Mouse (Mus musculus) WW6 (cell line): ENCODE data around the gene Jhy.

ENCODE experiments used
- DNase-seq: peaks from one replicate; pipeline ENCODE4 v3.0.0-alpha.2; 2013; ENCODE audit warnings: low read depth, low spot score

Gene Jhy

DNA sequence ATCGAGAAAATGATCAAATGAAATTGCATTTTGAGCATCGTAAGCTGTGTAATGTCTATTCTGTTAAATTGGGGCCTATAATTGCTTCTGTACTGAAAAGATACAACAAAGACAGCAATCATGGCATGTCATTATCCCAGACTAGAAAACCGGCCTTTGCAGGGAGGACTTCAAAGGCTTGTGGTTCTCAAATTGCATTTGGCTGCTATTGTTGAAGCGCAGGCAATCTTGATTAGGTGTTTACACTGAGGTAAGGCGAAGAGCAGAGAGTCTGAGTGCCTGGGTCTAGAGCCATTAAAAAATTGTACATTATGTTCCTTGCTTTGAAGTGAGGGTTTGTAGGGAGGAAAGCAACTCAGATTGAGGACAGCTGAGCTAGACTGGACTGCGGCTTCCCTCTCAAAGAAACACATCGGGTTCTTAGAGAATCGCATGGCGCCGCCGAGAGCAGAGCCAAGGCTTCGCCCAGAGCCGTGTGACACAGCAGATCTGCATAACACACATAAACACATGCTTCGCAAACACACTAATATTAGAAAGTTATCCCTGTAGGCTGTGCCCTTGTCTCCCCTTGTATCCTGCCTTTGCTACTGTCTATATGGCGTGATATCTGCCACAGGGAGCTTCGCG lies 36.5 kb downstream of the Jhy start:
- no peak for DNase-seq

DNA sequence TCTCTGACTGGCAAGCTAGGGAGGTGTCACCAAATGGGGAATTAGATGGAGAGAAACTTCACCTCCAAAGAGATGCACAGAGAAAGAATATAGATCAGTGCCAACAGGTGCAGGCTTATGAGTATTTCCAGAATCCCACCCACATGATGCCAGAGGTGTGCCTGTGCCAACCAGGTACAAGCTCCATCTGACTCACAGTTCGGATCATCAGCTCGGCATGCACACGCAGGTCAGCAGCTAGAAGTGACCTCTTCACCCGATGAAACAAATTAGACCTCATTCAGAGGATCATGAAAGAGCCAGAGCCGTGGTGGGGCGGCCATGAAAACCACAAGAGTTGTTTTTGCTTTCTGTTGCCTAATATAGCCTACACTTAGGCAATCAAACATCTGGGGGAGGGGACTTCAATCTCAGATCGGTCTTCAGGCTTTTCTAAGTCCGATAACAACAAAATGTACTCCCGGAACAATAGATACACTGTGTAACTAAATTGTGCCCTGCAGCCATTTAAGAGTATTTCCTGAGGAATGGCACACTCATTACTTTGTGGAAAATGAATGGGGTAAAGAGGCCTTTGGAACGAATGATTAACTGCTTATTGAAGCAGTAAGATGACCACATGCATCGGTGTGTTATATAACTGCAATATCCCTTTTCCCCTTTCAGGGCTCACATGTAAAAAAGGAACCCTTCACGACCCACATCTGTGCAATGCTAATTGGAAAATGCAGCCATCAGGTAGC lies 45.9 kb downstream of the Jhy start:
- no peak for DNase-seq

DNA sequence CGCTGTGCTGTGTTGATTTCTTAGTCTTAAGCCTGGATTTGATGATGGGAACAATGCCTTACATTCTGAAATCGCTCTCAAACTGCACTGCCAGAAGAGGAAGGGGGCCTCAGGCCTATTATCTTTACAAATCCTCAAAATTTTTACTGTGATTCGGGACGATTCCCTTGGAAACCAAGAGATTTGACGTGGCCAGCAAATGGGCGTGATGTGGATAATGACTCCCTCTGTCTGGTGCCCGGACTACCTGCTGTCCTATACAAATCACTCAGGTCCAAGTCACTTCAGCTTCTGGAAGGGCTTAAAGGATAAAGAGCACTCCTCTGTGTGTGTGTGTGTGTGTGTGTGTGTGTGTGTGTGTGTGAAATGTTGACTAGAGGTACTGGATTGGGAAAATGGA lies 55.0 kb downstream of the Jhy start:
- DNase-seq, result no peak

DNA sequence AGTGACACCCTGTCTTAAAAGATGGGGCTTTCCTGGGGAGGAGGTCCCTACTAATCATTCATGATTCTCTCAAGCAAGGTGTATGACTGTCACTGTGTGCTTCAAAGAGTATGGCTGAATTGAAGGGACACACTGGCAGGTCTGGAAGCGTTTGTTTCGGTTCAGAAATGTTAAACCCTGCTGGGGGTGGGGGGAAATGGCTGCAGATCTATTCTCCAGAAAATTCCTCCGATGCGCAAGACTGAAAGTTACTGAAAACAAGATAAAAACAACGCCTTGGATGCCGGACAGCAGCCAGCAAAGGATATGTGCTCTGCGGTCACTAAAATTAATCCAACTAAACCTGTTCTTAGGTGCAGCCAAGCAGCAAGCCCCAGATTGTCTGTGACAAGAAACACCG lies 55.5 kb downstream of the Jhy start:
- DNase-seq, result no peak

DNA sequence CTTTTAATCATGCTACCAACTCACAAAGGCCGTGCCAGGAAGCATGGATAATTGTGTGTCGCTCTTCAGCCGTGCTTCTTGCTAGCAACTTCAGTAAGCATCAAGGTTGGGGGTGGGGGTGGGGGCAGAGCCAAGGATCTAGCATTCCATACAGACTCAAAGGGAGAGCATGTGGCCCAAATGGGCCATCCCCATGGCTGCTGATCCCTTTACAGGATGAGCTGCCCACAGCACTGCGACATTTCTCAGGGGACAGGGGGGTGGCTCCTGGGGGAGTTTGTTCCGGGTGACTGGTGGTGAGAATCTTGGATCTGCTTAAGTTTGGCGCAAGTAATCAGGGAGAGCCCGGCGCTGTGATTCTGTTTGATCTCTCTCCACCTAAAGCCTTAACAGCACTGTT lies 56.5 kb downstream of the Jhy start:
- no peak for DNase-seq

DNA sequence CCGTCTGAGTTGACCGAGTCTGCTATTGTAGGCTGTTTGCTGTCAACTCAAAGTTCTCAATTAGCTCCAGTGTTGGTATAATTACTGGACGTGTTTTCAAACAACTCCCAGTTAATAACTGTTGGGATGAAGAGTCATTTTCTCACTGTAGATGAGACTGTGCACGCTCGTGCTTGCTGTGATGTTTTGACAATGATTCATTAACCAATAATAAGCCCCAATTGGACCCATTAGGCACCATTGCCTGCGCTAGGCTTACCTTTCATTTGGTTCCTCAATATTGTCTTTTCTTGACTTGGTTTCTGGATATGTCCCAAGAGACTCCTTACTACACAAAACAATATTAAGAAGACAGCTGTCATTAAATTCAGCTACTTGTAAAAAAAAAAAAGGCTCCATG lies 71.5 kb downstream of the Jhy start:
- no peak for DNase-seq

DNA sequence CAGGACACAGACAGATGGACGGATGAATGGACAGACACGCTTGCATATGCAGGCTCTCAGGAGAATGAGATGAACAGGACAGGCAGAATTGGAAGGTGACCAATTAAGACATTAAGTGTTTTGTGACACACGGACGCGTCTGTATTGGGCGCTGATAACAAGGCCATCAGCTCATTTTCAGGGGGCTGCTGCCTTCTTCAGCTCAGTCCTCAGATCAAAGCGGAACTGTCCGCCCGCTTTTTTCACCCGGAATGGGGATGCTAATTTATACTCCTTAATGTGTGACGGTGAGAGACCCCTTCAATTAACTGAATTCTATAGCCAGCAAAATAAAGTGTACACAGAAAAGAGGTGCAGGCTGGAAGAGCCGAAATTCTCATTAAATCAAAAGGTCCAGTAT lies 74.5 kb downstream of the Jhy start:
- DNase-seq, result no peak

DNA sequence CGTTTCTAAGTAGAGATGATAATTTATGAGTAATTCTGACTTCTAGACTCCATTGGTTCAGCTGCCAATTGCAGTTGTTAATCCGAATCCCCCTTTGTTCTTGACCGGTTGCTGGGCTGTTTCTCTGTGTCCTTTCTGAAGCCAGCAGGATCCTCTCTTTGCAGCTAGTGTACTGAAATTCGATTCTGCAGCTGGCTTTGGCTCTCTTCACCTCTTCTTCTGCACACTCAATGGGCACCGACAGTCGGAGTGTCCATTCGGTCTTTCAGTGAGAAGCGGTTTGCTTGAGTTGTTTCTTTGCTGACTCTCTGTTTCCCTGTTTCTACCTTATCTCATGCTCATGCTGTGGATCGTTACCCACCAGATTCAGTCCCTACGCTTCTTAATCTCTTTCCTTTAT lies 78.2 kb downstream of the Jhy start:
- no peak for DNase-seq

DNA sequence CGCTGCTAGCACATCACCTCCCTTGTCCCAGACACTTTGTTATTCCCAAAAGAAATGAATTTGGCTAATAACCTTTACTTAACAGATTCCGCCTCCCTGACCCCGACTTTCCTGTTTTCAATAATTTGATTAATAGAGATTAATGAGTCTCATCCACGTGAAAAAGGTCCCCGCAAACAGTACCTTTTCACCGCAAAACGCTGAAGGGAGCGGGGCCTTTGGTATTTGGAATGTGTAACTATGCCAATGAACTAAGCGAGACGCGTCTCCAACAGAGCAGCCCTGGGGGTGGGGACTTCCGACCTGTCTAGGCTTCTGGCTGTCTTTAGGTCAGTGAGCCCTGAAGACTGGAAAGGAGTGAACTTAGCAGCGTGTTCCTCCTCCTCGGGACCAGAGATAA lies 84.9 kb downstream of the Jhy start:
- no peak for DNase-seq

DNA sequence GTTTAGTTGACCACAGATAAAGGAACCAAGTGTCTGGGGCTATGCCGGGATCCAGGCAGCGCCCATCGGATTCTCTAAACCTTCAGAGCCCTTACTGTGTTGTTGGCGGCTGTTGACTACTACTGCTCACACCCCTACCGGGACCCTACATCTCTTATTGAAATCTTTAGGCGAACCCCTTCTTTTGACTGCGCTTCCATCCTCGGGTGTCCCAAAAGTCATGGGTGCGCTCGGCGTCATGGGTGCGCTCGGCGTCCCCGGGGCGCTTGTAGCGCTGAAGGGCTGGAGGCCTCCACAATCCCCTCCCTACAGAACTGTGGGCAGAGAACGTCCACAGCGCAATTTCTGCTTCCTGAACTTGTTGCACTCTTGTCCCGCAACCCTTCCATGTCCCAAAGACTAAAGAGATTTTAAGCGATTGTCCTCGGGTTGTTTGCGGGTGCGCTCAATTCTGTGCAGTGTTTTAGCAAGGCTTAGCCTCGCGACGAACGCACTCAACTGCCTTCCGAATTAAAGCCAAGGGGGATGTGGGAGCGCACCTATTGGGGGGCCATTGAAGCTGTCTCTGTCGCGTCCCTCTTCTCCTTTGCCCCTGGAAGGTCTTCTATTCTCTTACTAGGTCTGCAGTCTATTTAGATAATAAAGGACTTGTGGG lies 85.5 kb downstream of the Jhy start:
- DNase-seq, result no peak

DNA sequence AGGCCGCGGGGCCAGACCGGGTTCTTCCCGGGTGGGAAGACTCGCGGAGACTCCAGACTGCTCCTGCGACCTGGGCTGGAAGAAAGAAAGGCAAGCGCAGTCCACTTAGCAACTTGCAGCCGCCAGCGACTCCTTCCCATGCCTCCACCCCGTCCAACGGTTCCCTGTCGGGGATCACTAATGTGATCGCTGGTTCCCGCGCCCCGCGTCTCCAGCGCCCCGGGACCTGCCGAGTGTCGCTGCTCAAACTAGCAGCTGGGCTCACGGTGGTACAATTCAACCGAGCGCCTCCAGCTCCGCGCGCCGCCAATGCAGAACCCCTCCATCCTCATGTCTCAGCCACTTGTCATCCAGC lies 86.1 kb downstream of the Jhy start:
- no peak for DNase-seq

DNA sequence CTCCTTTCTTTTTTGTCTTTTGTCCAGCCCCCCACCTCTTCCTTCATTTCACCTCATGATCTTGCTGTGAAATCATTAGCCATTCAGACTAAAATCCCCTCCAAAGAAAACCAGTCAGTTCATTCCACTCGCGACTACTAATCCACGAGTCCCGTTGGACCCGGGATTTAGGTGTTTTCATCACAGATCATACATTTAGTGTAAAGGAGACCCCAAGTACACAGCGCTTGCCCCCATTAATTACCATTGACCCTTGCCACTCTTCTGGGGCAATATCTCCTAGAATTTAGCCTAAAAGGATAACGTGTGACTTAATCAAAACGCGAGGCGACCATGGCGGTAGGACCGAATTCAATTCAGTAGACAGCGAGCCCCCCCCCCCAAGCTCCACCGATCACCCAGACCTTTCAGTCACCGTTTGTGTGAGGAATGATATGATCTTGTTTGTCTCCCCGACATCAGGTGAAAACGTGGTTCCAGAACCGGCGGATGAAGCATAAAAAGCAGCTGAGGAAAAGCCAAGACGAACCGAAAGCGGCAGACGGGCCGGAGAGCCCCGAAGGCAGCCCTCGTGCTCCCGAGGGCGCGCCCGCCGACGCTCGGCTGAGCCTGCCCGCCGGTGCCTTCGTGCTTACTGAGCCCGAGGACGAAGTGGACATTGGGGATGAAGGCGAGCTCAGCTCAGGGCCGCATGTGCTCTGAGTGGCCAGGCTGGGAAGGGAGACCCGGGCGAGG lies 86.6 kb downstream of the Jhy start:
- no peak for DNase-seq

DNA sequence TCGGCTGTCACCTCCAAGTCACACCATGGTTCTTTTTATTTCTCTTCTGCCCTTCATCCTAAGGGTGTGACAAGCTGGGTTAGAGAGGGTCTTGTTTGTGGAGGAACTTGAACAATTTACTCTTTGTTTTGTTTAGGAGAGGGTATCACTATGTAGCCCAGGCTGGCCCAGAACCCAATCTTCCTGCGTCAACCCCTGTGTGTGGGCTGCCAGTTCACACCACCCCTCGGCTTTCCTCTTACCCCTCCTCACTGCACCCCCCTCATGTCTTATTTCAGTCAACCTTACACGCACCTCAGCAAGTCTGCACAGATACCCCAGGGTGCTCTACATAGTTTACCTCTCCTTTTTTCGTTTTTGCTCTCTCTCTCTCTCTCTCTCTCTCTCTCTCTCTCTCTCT lies 87.2 kb downstream of the Jhy start:
- no peak for DNase-seq

DNA sequence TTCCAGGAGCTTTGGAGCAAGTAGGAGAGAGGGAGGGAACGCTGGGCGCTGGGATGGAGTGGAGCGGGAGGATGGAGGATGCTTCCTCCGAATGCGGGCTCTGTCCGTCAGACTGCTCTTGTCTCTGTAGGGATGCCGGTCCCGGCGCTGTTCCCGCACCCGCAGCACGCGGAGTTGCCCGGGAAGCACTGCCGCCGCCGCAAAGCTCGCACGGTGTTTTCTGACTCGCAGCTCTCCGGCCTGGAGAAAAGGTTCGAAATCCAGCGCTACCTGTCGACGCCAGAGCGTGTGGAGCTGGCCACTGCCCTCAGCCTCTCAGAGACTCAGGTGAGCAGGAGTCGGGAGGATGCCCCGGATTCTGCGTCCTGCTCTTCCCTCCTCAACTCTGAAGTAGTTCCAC lies 87.8 kb downstream of the Jhy start:
- no peak for DNase-seq

DNA sequence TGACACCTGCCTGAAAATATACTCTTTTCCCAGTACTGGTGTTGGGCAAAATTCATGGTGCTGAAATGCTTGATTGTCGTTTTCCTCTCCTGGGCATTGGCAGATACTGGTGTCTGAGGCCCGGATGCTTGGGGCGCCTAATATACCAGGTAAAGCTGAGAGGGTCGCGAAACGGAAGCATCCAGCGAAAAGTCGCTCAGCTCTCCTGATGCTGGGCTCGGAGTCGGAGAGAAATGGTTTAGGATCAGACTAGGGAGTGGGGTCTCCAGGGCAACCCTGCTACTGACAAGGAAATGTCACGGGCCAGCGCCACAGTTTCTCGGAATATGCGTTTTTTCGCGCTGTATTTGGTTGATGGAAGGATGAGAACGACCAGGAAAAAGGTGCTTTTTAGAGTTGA lies 88.5 kb downstream of the Jhy start:
- no peak for DNase-seq

DNA sequence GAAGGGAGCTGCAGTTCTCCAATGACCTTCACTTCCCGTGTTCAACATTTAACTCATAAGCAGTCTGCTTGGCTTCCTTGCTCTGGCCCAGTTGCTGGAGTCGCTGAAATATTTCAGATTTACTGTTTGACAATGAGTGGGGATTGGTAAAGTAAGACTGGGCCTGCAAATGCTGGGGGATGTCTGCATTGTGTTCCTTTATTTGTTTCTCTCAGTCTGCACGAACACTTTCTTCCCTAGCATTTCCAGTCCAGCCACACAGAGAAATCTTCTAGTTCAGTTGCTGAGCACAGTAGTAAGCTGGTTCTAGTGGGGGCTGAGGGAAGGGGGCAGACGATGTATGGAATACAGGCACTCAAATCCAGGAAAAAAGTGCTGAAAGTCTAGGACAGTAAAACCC lies 89.0 kb downstream of the Jhy start:
- DNase-seq, result no peak

DNA sequence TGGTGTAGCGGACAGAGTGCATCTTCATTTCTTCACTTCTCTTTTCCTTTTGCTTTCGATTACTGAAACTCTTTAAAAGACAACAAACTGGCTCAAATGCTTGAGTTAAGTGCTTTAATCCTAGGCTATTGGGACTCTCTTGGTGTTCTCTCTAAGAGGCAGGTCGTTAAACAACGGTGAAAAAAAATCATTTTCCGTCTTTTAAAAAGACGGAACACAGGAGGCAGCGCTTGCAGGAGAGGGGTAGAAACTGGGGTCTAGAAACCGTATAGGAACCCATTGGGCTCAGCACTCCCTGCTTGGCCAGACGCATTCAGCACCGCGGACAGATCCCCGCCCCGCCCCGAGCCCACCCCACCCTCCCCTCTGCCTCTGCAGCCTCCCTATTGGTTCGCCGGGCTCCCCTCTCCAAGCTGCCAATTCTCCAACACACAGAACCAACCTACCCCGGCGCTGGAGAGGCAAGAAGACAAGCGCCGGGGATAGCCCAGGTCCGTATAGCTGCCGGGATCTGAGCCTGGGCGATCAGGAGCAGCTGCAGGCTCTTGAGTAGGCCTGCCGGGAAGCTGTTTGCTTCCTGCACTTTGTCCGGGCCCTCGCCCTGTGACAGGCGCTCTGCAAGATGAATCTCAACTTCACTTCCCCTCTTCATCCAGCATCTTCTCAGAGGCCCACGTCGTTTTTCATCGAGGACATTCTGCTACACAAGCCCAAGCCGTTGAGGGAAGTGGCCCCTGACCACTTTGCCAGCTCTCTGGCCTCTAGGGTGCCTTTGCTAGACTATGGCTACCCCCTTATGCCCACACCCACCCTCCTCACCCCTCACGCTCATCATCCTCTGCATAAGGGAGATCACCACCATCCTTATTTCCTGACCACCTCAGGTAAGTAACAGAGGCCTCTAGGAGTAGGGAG lies 90.1 kb downstream of the Jhy start, which contains the start of gene Bsx:
Gene Bsx, plus strand, starts transcription at position 572 of the 915 bp plus-strand sequence.
- no peak for DNase-seq

DNA sequence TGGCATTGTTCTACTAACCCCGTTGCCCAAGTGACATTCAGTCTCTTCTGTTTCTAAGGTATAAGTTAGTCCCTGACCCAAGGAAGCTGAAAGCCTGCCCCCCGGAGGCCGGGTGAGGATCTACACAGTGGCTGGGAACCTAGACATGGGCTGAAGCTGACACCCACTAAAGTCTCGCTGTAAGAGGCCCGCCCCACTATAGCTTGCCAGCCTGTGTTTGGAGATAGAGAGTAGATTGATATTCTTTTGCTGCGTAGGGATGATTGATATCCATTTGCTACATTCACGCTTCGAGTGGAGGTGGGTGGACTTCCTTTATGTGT lies 91.8 kb downstream of the Jhy start:
- DNase-seq, result no peak

DNA sequence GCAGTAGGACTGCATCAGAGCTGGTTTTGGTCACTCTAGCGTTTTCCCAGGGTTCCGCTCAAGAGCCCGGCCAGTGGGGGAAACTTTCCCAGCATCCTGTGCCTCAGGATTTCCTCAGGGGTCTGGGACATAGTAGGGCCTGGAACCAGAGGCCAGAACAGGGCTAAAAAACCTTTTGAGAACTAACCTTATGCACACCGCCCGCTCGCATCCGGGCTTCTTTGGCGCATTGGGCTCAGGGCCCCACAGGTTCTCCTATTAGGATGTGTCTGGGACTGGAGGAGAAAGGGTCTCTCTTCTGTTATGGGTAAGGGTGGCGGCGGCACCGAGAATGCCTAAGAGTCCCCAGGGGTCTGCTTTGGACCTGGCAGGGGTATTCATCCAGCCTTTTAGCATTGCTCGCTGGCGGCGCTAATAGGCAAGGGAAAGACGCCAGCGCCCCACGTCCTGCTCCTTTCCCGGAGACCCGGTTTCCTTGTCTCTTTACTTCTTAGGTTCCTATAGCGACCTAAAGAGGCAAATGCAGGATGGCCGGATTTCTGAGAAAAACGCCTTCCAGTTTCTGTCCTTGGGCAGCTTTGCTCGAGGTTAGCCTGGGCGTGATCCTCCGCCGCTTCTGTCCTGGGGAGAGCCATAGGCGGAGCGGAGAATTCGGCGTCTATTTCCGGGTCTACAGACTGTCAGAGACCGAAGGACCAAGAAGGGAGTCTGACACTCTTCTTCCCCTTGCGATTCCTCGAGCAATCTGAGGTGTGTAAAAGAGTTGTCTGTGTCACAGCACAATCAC lies 92.4 kb downstream of the Jhy start:
- no peak for DNase-seq

DNA sequence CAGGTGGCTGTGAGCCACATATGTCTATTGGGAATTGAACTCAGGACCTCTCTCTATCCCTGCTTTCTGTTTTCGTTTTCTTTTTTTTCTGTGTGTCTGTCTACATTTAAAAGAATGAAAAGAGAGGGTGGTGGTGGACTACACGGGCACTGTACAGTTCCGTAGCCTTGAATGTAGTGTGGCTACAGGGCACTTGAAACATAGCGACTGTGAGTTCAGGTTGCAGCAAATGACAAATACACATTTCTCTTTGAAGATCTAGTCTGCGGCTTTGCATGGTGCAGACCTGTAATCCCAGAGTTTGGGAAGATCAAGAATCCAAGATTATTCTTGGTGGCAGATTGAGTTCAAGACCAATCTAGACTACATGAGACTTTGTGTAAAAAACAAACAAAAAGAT lies 93.6 kb downstream of the Jhy start:
- DNase-seq, result no peak

DNA sequence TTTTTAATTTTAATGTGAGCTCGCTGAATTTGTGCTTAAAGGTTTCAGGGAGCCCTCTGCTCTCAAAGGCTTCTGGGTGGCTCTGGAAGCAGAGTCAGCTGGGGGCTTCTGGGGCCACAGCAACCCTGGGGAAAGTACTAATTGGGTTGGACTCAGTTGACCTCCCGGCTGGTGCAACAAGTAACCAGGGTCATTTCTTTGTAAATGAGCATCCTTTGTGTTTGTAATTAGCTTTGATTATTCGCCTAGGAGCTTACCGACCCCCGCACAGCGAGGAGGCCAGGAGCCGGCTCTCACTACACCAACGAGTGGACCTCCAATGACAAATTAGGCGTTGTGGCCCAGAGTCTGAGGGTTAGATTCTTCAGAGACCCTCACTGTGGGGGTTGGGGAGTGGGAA lies 104.7 kb downstream of the Jhy start:
- DNase-seq, result no peak
